Mouse (Mus musculus) stomach, postnatal 0 days (tissue): Measurements from ENCODE around the gene F2. TPM values are rescaled to one million over a fixed set of nuclear protein-coding genes. Genes with fewer than 3 reads are reported as not detected.
"Not testable (repeated sequence)": the region's sequence is repeated elsewhere in the genome, so short reads cannot be mapped to it uniquely, and the experiment has no call there.

Source experiments
- ATAC-seq: fragments of 200-750 bp; cut with Nextera tagmentation; 2 replicates; pipeline ENCODE4 v1.8.0; 2017; ENCODE audit not compliant: low FRiP score, low TSS enrichment
- DNase-seq: peaks from one replicate; pipeline ENCODE4 v3.0.0-alpha.2; 2016; ENCODE audit warnings: low spot score
- H3K27ac ChIP-seq: fragments of 300-500 bp; sonication (generic); replicated peaks from 2 replicates; pipeline ENCODE4 v1.5.1; 2014; ENCODE audit warnings: mild to moderate bottlenecking, control low read depth
- H3K27me3 ChIP-seq: fragments of 300-500 bp; sonication (generic); 2 replicates; pipeline ENCODE4 v1.6.1; 2014; ENCODE audit warnings: low read length; ENCODE audit not compliant: control insufficient read depth, insufficient read depth
- H3K36me3 ChIP-seq: fragments of 300-500 bp; sonication (generic); 2 replicates; pipeline ENCODE4 v1.6.1; 2014; ENCODE audit warnings: low read length, mixed read lengths; ENCODE audit not compliant: control insufficient read depth, insufficient read depth
- H3K4me1 ChIP-seq: fragments of 300-500 bp; sonication (generic); replicated peaks from 2 replicates; pipeline ENCODE4 v1.6.1; 2014; ENCODE audit warnings: antibody characterized with exemption; ENCODE audit not compliant: control insufficient read depth, insufficient read depth
- H3K4me2 ChIP-seq: fragments of 300-500 bp; sonication (generic); replicated peaks from 2 replicates; pipeline ENCODE4 v1.6.1; 2014; ENCODE audit warnings: low read depth, mild to moderate bottlenecking, control low read depth, moderate library complexity
- H3K4me3 ChIP-seq: fragments of 300-500 bp; sonication (generic); 2 replicates; pipeline ENCODE4 v1.5.1; 2014; ENCODE audit warnings: low read depth, low read length, control low read depth
- H3K9ac ChIP-seq: fragments of 300-500 bp; sonication (generic); 2 replicates; pipeline ENCODE4 v1.6.1; 2014; ENCODE audit warnings: mild to moderate bottlenecking, low read length, control low read depth, mixed read lengths
- H3K9me3 ChIP-seq: fragments of 300-500 bp; sonication (generic); 2 replicates; pipeline ENCODE4 v1.6.1; 2016; ENCODE audit warnings: low read length; ENCODE audit not compliant: control insufficient read depth
- CTCF ChIP-seq: IDR thresholded peaks from 2 replicates; pipeline ENCODE4 v1.5.1; 2016; ENCODE audit warnings: antibody characterized with exemption, low read depth, mild to moderate bottlenecking, moderate library complexity
- EP300 ChIP-seq: optimal IDR thresholded peaks from 2 replicates; pipeline ENCODE3; 2016; ENCODE audit warnings: antibody characterized with exemption
- WGBS: fragments of 180-500 bp; shearing (Covaris S2); extraction: QIAGEN DNeasy Blood & Tissue Kit; methylation state at CpG from one replicate; pipeline ENCODE4 v1.1.7; 2014; 5-methylcytosine and 5-hydroxymethylcytosine counted together
- polyA plus RNA-seq: library from polyadenylated mRNA; unstranded; fragments of >200 nt; fragmentation: Nextera tagmentation; extraction: Ambion mirVana; gene quantifications from 2 replicates; pipeline ENCODE4 v1.2.1, GENCODE M21; 2015

The F2 gene
- polyA plus RNA-seq, 1 experiment from 2014 or later, result 3.3 TPM

- no peak overlapping the region for H3K27ac ChIP-seq
- no peaks in the 10 kb centered on the region for H3K4me1 ChIP-seq
- H3K27me3 ChIP-seq, result no peaks in the 10 kb centered on the region
- no peak overlapping the region for H3K4me3 ChIP-seq
- H3K9me3 ChIP-seq, result no peaks in the 10 kb centered on the region
- ATAC-seq, result no peak; the same call in 1 of the 2 replicates
- H3K36me3 ChIP-seq, result no peaks in the 10 kb centered on the region
- H3K9ac ChIP-seq, result no peak overlapping the region
- WGBS, result 74% methylated on average over 18 of the region's 18 CpGs
- TF ChIP-seq CTCF (peak; percentile 18; the same call in 1 of the 2 replicates), EP300 (no peak)
- DNase-seq, result no peak
- no peak overlapping the region for H3K4me2 ChIP-seq
These were observed 6.5 kb downstream of the F2 start for GRCm38 (mm10) chr2:91629682-91630081.

GRCm38 (mm10) chr2:91628171-91628570, 8.0 kb downstream of the F2 start:
- Histone ChIP-seq H3K9ac (no peak overlapping the region), H3K27ac (no peak overlapping the region), H3K4me2 (no peak overlapping the region), H3K4me1 (no peaks in the 10 kb centered on the region), H3K27me3 (no peaks in the 10 kb centered on the region), H3K9me3 (no peaks in the 10 kb centered on the region), H3K36me3 (no peaks in the 10 kb centered on the region), H3K4me3 (no peak overlapping the region)
- WGBS, result 87% methylated on average over 8 of the region's 8 CpGs
- TF ChIP-seq CTCF, result no peak
- no peak for TF ChIP-seq EP300
- DNase-seq, result no peak
- no peak for ATAC-seq

GRCm38 (mm10) chr2:91627486-91627885, 8.7 kb downstream of the F2 start:
- TF ChIP-seq EP300, result no peak
- TF ChIP-seq CTCF, result no peak
- ATAC-seq (no peak), DNase-seq (no peak)
- Histone ChIP-seq H3K9ac (no peak overlapping the region), H3K4me2 (no peak overlapping the region), H3K36me3 (no peaks in the 10 kb centered on the region), H3K9me3 (no peaks in the 10 kb centered on the region), H3K27me3 (no peaks in the 10 kb centered on the region), H3K4me3 (no peak overlapping the region), H3K4me1 (no peaks in the 10 kb centered on the region), H3K27ac (no peak overlapping the region)
- WGBS, result 70% methylated on average over 5 of the region's 5 CpGs

- H3K4me2 ChIP-seq, ATAC-seq, H3K4me1 ChIP-seq, H3K27ac ChIP-seq, DNase-seq, H3K27me3 ChIP-seq, H3K9ac ChIP-seq, H3K9me3 ChIP-seq, H3K4me3 ChIP-seq: not testable (repeated sequence)
- H3K36me3 ChIP-seq, result peaks cover 19% of the 10 kb centered on the region
- WGBS, result 84% methylated on average over 7 of the region's 7 CpGs
These were observed 12.8 kb downstream of the F2 start for GRCm38 (mm10) chr2:91623366-91623765.

GRCm38 (mm10) chr2:91622356-91622755, 13.9 kb downstream of the F2 start:
- Histone ChIP-seq H3K9me3 (no peaks in the 10 kb centered on the region), H3K27me3 (no peaks in the 10 kb centered on the region), H3K4me1 (no peaks in the 10 kb centered on the region), H3K9ac (no peak overlapping the region), H3K36me3 (peaks cover 27% of the 10 kb centered on the region), H3K27ac (no peak overlapping the region), H3K4me3 (no peak overlapping the region), H3K4me2 (no peak overlapping the region)
- ATAC-seq, result no peak
- 89% methylated on average over 5 of the region's 5 CpGs for WGBS
- TF ChIP-seq CTCF, result no peak
- no peak for TF ChIP-seq EP300
- DNase-seq, result no peak

GRCm38 (mm10) chr2:91609370-91609769, 26.8 kb downstream of the F2 start:
- H3K27ac ChIP-seq, H3K27me3 ChIP-seq, DNase-seq, H3K4me2 ChIP-seq, ATAC-seq, H3K4me3 ChIP-seq, H3K9me3 ChIP-seq, H3K4me1 ChIP-seq, H3K36me3 ChIP-seq, H3K9ac ChIP-seq: not testable (repeated sequence)
- 0 out of 2 replicates have a peak, but pooled peaks have one; percentile 15 for TF ChIP-seq CTCF
